Mouse (Mus musculus) neural tube, embryonic 10.5 days (tissue): Measurements from ENCODE around the gene Gm3317.
"Not testable (repeated sequence)": the region's sequence is repeated elsewhere in the genome, so short reads cannot be mapped to it uniquely, and the experiment has no call there.

Experiments used
- DNase-seq: peaks from one replicate; pipeline ENCODE4 v3.0.0-alpha.2; 2017; ENCODE audit warnings: low spot score; ENCODE audit errors: extremely low spot score

Gm3317 gene

GRCm38 (mm10) chr14:5164235-5164634, at the start of gene Gm3317:
TSS of gene Gm3317 (plus strand) at chr14:5164535.
- not testable (repeated sequence) for DNase-seq

- DNase-seq: not testable (repeated sequence)
Measured at GRCm38 (mm10) chr14:5131219-5131618, 33.1 kb upstream of the Gm3317 start, which contains the start of gene Gm8279. TSS of gene Gm8279 (plus strand) at chr14:5131519.

- not testable (repeated sequence) for DNase-seq
Measured at GRCm38 (mm10) chr14:5185493-5185892, 21.2 kb downstream of the Gm3317 start, which contains the start of gene Gm8271. TSS of gene Gm8271 (plus strand) at chr14:5185793.
